Mouse (Mus musculus) lung, embryonic 16.5 days (tissue): Measurements from ENCODE around the gene Uap1. TPM values are rescaled to one million over a fixed set of nuclear protein-coding genes. Genes with fewer than 3 reads are reported as not detected.

Experiments
- ATAC-seq: fragments of 200-750 bp; cut with Nextera tagmentation; 2 replicates; pipeline ENCODE4 v1.8.0; 2017; ENCODE audit warnings: low read depth, mild to moderate bottlenecking, moderate library complexity
- H3K27ac ChIP-seq: fragments of 300-500 bp; sonication (generic); 2 replicates; pipeline ENCODE4 v1.5.1; 2014; ENCODE audit warnings: mild to moderate bottlenecking, control low read depth, low read length
- H3K27me3 ChIP-seq: fragments of 300-500 bp; sonication (generic); 2 replicates; pipeline ENCODE4 v1.6.1; 2014; ENCODE audit warnings: low read depth, low read length, mixed read lengths; ENCODE audit not compliant: control insufficient read depth, insufficient read depth
- H3K36me3 ChIP-seq: fragments of 300-500 bp; sonication (generic); 2 replicates; pipeline ENCODE4 v1.6.1; 2014; ENCODE audit warnings: low read length; ENCODE audit not compliant: control insufficient read depth, insufficient read depth
- H3K4me1 ChIP-seq: fragments of 300-500 bp; sonication (generic); replicated peaks from 2 replicates; pipeline ENCODE4 v1.6.1; 2014; ENCODE audit warnings: low read length, mixed read lengths; ENCODE audit not compliant: control insufficient read depth, insufficient read depth
- H3K4me2 ChIP-seq: fragments of 300-500 bp; sonication (generic); 2 replicates; pipeline ENCODE4 v1.6.1; 2014; ENCODE audit warnings: low read depth, low read length, control low read depth
- H3K4me3 ChIP-seq: fragments of 300-500 bp; sonication (generic); 2 replicates; pipeline ENCODE4 v1.5.1; 2014; ENCODE audit warnings: mild to moderate bottlenecking, low read length, control low read depth
- H3K9ac ChIP-seq: fragments of 300-500 bp; sonication (generic); 2 replicates; pipeline ENCODE4 v1.6.1; 2014; ENCODE audit warnings: low read length, control low read depth
- H3K9me3 ChIP-seq: fragments of 300-500 bp; sonication (generic); 2 replicates; pipeline ENCODE4 v1.6.1; 2016; ENCODE audit warnings: low read length; ENCODE audit not compliant: control insufficient read depth
- WGBS: fragments of 180-500 bp; shearing (Covaris S2); extraction: QIAGEN DNeasy Blood & Tissue Kit; methylation state at CpG from one replicate; pipeline ENCODE4 v1.1.7; 2014; 5-methylcytosine and 5-hydroxymethylcytosine counted together
- polyA plus RNA-seq: library from polyadenylated mRNA; unstranded; fragments of >200 nt; fragmentation: Nextera tagmentation; extraction: Ambion mirVana; gene quantifications from 2 replicates; pipeline ENCODE4 v1.2.1, GENCODE M21; 2015

Uap1 gene
- polyA plus RNA-seq, 1 experiment from 2014 or later: 52.7 TPM

GRCm38 (mm10) chr1:170142256-170142871 is 32.4 kb downstream of the Uap1 start:
- Histone ChIP-seq H3K4me3 (no peak overlapping the region), H3K27ac (no peak overlapping the region), H3K9ac (no peak overlapping the region), H3K4me2 (no peak overlapping the region), H3K36me3 (peaks cover 9% of the 10 kb centered on the region), H3K9me3 (no peaks in the 10 kb centered on the region), H3K27me3 (no peaks in the 10 kb centered on the region), H3K4me1 (no peaks in the 10 kb centered on the region)
- WGBS: 92% methylated on average over 8 of the region's 8 CpGs
- ATAC-seq: no peak

DNA sequence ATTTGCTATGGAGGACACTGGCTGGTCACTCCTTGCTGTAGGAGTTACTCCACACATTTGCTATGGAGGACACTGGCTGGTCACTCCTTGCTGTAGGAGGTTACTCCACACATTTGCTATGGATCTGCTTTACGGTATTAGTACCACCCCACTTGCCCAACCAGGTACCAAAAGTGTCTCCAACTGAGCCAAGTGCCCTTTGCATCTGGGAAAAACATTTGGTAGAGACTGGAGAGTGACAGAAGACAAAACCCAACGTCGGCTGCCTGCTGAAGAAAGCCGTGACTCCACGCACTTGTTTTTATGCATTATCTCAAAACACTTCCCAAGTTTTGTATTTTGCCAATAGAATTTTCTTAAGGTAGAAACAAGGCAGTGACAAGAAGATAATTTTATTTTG is 33.1 kb downstream of the Uap1 start:
- Histone ChIP-seq H3K4me1 (no peaks in the 10 kb centered on the region), H3K4me3 (no peak overlapping the region), H3K4me2 (no peak overlapping the region), H3K9ac (no peak overlapping the region), H3K9me3 (no peaks in the 10 kb centered on the region), H3K27ac (no peak overlapping the region), H3K27me3 (no peaks in the 10 kb centered on the region), H3K36me3 (peaks cover 9% of the 10 kb centered on the region)
- WGBS: 91% methylated on average over 5 of the region's 5 CpGs
- no peak for ATAC-seq

DNA sequence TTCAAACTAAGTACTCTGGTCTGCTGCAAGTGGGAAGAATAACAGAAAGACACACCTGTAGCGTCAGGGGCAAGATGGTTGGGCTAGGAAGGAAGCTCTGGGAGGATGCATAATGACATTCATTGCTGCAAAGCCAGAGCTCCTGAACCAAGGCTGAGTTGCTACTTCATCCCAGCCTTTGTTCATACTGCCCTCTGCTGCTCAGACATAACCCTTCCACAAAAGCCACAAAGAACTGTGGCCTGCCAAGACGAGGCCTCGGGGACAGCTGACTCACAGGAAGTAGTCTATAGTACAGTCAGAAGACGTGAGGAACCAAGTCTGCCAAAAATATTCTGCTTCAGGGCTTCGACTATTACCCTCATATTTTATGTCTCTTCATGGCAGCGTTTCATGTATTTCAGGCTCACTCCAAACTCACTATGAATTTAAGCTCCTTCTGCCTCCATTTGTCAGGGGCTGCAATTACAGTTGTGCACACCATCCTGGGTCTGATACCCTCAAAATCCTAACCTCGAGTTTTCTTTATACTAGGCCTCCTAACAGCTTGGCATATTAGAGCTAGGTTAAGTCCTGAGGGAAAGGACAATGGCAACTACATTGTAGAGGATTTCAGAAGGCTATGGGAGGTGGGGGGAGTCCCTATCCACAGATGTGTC is 38.3 kb downstream of the Uap1 start:
- no peaks in the 10 kb centered on the region for H3K36me3 ChIP-seq
- H3K9ac ChIP-seq: no peak overlapping the region
- H3K4me2 ChIP-seq: no peak overlapping the region
- no peaks in the 10 kb centered on the region for H3K4me1 ChIP-seq
- H3K27ac ChIP-seq: peak overlapping the region; percentile 2; the same call in 1 of the 2 replicates
- H3K4me3 ChIP-seq: no peak overlapping the region
- no peaks in the 10 kb centered on the region for H3K27me3 ChIP-seq
- H3K9me3 ChIP-seq: no peaks in the 10 kb centered on the region
- 11% methylated on average over 7 of the region's 7 CpGs for WGBS
- ATAC-seq: peak; percentile 97

- no peak overlapping the region for H3K27ac ChIP-seq
- H3K4me3 ChIP-seq: no peak overlapping the region
- no peak for ATAC-seq
- 76% methylated on average over 8 of the region's 8 CpGs for WGBS
- H3K4me2 ChIP-seq: no peak overlapping the region
- H3K36me3 ChIP-seq: no peaks in the 10 kb centered on the region
- no peaks in the 10 kb centered on the region for H3K9me3 ChIP-seq
- H3K27me3 ChIP-seq: no peaks in the 10 kb centered on the region
- H3K9ac ChIP-seq: no peak overlapping the region
- H3K4me1 ChIP-seq: no peaks in the 10 kb centered on the region
Observed at GRCm38 (mm10) chr1:170134264-170134663, 40.5 kb downstream of the Uap1 start.

- H3K9me3 ChIP-seq: no peaks in the 10 kb centered on the region
- no peaks in the 10 kb centered on the region for H3K4me1 ChIP-seq
- H3K4me3 ChIP-seq: no peak overlapping the region
- ATAC-seq: no peak
- H3K27ac ChIP-seq: no peak overlapping the region
- H3K4me2 ChIP-seq: no peak overlapping the region
- H3K27me3 ChIP-seq: no peaks in the 10 kb centered on the region
- no peak overlapping the region for H3K9ac ChIP-seq
- 27% methylated on average over 3 of the region's 3 CpGs for WGBS
- H3K36me3 ChIP-seq: no peaks in the 10 kb centered on the region
Observed at GRCm38 (mm10) chr1:170130962-170131361, 43.8 kb downstream of the Uap1 start.

DNA sequence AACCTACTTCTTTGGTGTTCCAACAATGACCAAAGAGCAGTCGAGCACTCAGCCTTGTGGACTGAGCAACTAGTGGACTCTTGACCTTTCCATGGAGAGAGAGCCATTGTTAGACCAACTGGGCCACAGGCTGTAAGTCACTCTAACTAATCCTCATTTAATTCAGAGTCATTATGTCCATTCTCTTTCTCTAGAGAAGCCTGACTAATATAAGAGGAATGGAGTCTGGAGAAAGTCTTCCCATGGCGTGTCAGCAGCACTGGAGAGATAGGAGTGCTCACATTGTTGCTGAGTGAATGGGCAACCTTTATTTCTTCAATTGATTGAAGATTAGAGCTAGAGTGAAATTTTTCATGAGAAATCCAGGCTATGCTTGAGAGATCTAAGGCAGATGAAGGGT is 50.1 kb downstream of the Uap1 start:
- WGBS: 68% methylated on average over 2 of the region's 2 CpGs
- no peak overlapping the region for H3K27ac ChIP-seq
- no peak overlapping the region for H3K4me3 ChIP-seq
- H3K4me1 ChIP-seq: no peaks in the 10 kb centered on the region
- H3K27me3 ChIP-seq: no peaks in the 10 kb centered on the region
- H3K9ac ChIP-seq: no peak overlapping the region
- H3K36me3 ChIP-seq: no peaks in the 10 kb centered on the region
- H3K9me3 ChIP-seq: no peaks in the 10 kb centered on the region
- no peak overlapping the region for H3K4me2 ChIP-seq
- ATAC-seq: no peak

GRCm38 (mm10) chr1:170113616-170114015 is 61.1 kb downstream of the Uap1 start:
- no peaks in the 10 kb centered on the region for H3K36me3 ChIP-seq
- ATAC-seq: no peak
- no peaks in the 10 kb centered on the region for H3K27me3 ChIP-seq
- no peak overlapping the region for H3K4me2 ChIP-seq
- no peak overlapping the region for H3K4me3 ChIP-seq
- no peak overlapping the region for H3K9ac ChIP-seq
- WGBS: 68% methylated on average over 6 of the region's 6 CpGs
- peaks cover 1% of the 10 kb centered on the region; the same call in 1 of the 2 replicates for H3K4me1 ChIP-seq
- H3K27ac ChIP-seq: no peak overlapping the region
- H3K9me3 ChIP-seq: no peaks in the 10 kb centered on the region

DNA sequence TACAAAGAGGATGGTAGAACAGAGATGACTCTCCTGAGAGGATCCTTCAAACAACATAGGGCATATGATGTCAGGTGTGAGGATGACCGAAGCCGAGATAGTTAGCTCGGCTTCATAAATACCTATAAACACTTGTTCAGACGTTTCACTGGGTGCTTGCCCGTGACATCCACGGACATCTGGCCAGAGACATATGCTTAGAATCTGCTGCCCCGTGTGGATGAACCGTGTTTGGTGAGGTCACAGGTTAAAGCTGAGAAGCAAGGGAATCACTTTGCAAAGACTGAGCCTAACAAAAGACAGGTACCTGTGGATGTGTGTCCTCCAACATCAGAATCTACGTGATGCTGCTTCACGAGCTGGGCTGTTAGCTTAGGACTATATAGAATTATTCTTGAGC is 62.5 kb downstream of the Uap1 start:
- Histone ChIP-seq H3K36me3 (no peaks in the 10 kb centered on the region), H3K27me3 (no peaks in the 10 kb centered on the region), H3K27ac (no peak overlapping the region), H3K4me1 (peaks cover 3% of the 10 kb centered on the region; the same call in 1 of the 2 replicates), H3K9ac (no peak overlapping the region), H3K4me2 (no peak overlapping the region), H3K9me3 (no peaks in the 10 kb centered on the region), H3K4me3 (no peak overlapping the region)
- 86% methylated on average over 10 of the region's 10 CpGs for WGBS
- no peak for ATAC-seq

DNA sequence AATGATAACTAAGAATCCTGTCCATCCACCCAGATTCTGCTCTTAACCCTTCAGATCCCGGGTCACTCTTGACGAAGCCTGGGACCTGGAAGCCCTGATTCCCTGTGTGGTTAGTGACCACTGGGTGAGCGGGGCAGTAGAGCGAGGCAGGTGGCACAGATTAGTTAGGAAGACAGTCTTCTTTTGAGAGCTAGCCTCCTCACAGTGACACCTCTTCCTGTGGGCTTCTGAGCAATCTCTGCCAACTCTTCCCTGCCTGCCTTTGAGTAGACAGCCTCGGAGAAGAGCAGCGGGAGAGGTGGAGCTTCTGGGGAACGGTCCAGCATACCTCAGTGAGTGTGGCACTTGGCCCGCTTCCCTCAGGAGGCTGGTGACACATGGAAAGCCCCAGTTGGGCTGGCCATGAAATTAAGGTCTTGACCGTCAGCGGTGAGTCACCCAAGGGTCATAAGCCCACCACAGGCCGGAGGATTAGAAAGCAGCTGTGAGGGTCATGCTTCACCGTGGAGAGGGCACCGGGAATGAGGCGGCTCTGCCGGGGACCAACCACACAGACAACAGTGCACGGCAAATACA is 63.0 kb downstream of the Uap1 start:
- no peaks in the 10 kb centered on the region for H3K27me3 ChIP-seq
- H3K27ac ChIP-seq: no peak overlapping the region
- H3K4me3 ChIP-seq: no peak overlapping the region
- peak overlapping the region; percentile 53; the same call in 1 of the 2 replicates for H3K4me2 ChIP-seq
- WGBS: 69% methylated on average over 16 of the region's 16 CpGs
- no peaks in the 10 kb centered on the region for H3K36me3 ChIP-seq
- H3K9ac ChIP-seq: no peak overlapping the region
- ATAC-seq: no peak
- peaks cover 3% of the 10 kb centered on the region; the same call in 1 of the 2 replicates for H3K4me1 ChIP-seq
- no peaks in the 10 kb centered on the region for H3K9me3 ChIP-seq
